Mouse (Mus musculus) adrenal gland, adult (tissue): ENCODE measurements at regions not wholly inside any gene's neighbourhood (a gene's known extent, or its start where the extent isn't known, plus 50 kb on each side); places are given as distances from the start of the nearest gene placed in this dataset.

Experiments used
- DNase-seq, 2 experiments: peaks; one replicate each; pipeline ENCODE4 v3.0.0; 2022 to 2023; ENCODE audit warnings: low spot score in 1 of 2; ENCODE audit not compliant: inconsistent age in 2 of 2

- DNase-seq: no peak
Measured at GRCm38 (mm10) chr13:64594376-64594775, 96.8 kb upstream of the Fam240b start.

DNA sequence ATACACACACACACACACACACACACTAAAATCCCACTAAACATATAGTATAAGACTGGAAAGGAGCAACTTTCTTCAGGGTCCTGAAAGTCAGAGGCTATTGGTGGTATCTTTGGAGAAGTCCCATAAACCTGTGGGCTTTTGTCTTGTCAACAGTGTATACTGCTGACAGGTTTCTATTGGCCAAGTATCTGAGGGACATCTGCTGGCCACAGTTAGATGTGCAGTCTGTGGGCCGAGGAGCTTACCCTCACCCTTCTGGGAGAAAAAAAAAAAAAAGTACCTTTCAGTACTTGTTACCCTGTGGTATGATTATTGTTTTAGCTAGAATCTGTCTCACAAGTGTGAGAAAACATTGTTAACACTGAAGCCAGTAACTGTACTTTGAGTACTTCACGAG lies 76.1 kb upstream of the Fam240b start:
- peak; percentile 4 to 57 for DNase-seq

DNA sequence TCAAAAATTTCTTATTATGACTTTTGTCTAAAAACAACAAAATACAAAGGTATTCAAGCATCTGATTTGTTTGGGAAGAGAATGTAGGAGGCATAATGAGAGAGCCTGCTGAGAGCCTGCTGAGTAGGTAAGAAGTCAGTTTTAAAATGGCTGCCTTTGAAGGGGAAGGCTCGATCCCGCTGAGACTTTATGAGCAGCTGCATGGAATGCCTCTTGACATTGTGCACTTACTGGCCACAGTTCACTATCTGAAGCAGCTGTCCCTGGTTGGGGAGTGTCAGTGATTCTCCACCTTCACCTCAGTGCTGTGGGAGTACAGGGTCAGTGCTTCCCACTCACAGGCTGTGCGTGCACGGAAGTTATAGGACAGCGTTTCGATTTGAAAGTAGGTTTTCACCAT lies 71.3 kb upstream of the Fam240b start:
- DNase-seq: no peak

GRCm38 (mm10) chr13:64566966-64567708 lies 69.5 kb upstream of the Fam240b start:
- no peak for DNase-seq

DNA sequence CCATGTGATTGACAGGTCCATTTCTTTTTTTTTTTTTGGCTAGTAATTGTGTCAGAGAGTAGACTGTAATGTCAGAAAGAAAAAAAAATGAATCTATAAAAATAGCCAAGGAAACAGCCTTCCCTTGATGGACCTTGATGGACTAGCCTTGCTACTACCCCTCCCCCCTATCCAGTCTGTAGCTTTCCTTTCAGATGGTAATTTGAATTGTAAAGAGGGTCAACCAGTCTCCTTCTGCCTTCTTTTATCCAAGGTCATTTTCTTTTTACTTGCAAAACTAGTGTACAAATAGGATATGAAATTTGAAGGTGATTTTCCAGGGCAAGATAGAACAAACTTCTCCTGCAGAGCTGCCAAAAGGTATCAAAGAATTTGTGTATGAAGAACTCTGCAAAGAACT lies 68.2 kb upstream of the Fam240b start:
- DNase-seq: no peak
